Mouse (Mus musculus): ENCODE data around the gene Nrgn. TPM values are rescaled to one million over a fixed set of nuclear protein-coding genes. Genes with fewer than 3 reads are reported as not detected.
A peak's percentile ranks its signal among the peaks of the same experiment; 100 is the strongest.

The Nrgn gene
- polyA plus RNA-seq, 2 experiments = 5.4 to 7.1 TPM

GRCm38 (mm10) chr9:37567892-37568604 lies 15.3 kb upstream of the Nrgn start:
- DNase-seq (ENCODE audit: low read depth in 3 of 3, low spot score in 3 of 3) = no peak
- H3K27ac ChIP-seq = no peak overlapping the region
- H3K4me1 ChIP-seq (replicated peaks; ENCODE audit: control insufficient read depth in 2 of 2, insufficient read depth in 2 of 2, low read length in 1 of 2) = peaks cover 45 to 67% of the 10 kb centered on the region in 2 experiments

GRCm38 (mm10) chr9:37567454-37567853 lies 14.8 kb upstream of the Nrgn start:
- H3K9me3 ChIP-seq (ENCODE audit: control insufficient read depth, low read length) = no peaks in the 10 kb centered on the region
- TF ChIP-seq EP300 (IDR thresholded peaks at IDR 0.05; ENCODE audit: low read depth) = no peak
- no peak for TF ChIP-seq CTCF (IDR thresholded peaks at IDR 0.05; ENCODE audit: low read depth)
- no peaks in the 10 kb centered on the region for H3K36me3 ChIP-seq (replicated peaks; ENCODE audit: control insufficient read depth, insufficient read depth, low read depth)
- H3K4me1 ChIP-seq (replicated peaks; ENCODE audit: control insufficient read depth in 2 of 2, insufficient read depth in 2 of 2, low read length in 1 of 2) = peaks cover 42 to 67% of the 10 kb centered on the region in 2 experiments
- no peak overlapping the region for H3K27ac ChIP-seq
- WGBS (ENCODE audit: insufficient replicate concordance) = 17% methylated on average over 5 of the region's 5 CpGs
- ATAC-seq (ENCODE audit: insufficient read depth) (peak; percentile 58; the same call in 1 of the 2 replicates), DNase-seq (ENCODE audit: low read depth in 3 of 3, low spot score in 3 of 3) (no peak)
- no peak overlapping the region for H3K4me3 ChIP-seq (ENCODE audit: insufficient read depth in 1 of 2, low read depth in 2 of 2, low read length in 2 of 2)
- no peaks in the 10 kb centered on the region for H3K27me3 ChIP-seq (ENCODE audit: control insufficient read depth, insufficient read depth, low read length)
- no peak overlapping the region for H3K9ac ChIP-seq (replicated peaks)
- H3K4me2 ChIP-seq (ENCODE audit: low read depth) = peak overlapping the region; percentile 44

More at GRCm38 (mm10) chr9:37567892-37568604, 15.3 kb upstream of the Nrgn start:
- Histone ChIP-seq H3K4me2 (ENCODE audit: low read depth) (peak overlapping the region; percentile 44), H3K36me3 (replicated peaks; ENCODE audit: control insufficient read depth, insufficient read depth, low read depth) (no peaks in the 10 kb centered on the region), H3K4me3 (ENCODE audit: insufficient read depth in 1 of 2, low read depth in 2 of 2, low read length in 2 of 2) (peak overlapping the region in 1 of 2 experiments; percentile 10; a peak in 1 of 4 replicates), H3K9ac (replicated peaks) (no peak overlapping the region; the same call in 1 of the 2 replicates), H3K27me3 (ENCODE audit: control insufficient read depth, insufficient read depth, low read length) (no peaks in the 10 kb centered on the region), H3K9me3 (ENCODE audit: control insufficient read depth, low read length) (no peaks in the 10 kb centered on the region)
- peak; percentile 34; the same call in 1 of the 2 replicates for ATAC-seq (ENCODE audit: insufficient read depth)
- TF ChIP-seq EP300 (IDR thresholded peaks at IDR 0.05; ENCODE audit: low read depth) (no peak), CTCF (IDR thresholded peaks at IDR 0.05; ENCODE audit: low read depth) (no peak)
- WGBS (ENCODE audit: insufficient replicate concordance) = 11% methylated on average over 15 of the region's 15 CpGs

- peak; percentile 31; the same call in 1 of the 2 replicates for ATAC-seq (ENCODE audit: insufficient read depth)
- TF ChIP-seq EP300 (IDR thresholded peaks at IDR 0.05; ENCODE audit: low read depth) (peak; percentile 72), CTCF (IDR thresholded peaks at IDR 0.05; ENCODE audit: low read depth) (no peak)
- H3K9me3 ChIP-seq (ENCODE audit: control insufficient read depth, low read length) = no peaks in the 10 kb centered on the region
- DNase-seq (ENCODE audit: low read depth in 3 of 3, low spot score in 3 of 3) = no peak
- H3K4me1 ChIP-seq (replicated peaks; ENCODE audit: control insufficient read depth in 2 of 2, insufficient read depth in 2 of 2, low read length in 1 of 2) = peaks cover 39 to 62% of the 10 kb centered on the region in 2 experiments
- no peak overlapping the region for H3K4me2 ChIP-seq (ENCODE audit: low read depth)
- no peaks in the 10 kb centered on the region for H3K36me3 ChIP-seq (replicated peaks; ENCODE audit: control insufficient read depth, insufficient read depth, low read depth)
- no peak overlapping the region for H3K4me3 ChIP-seq (ENCODE audit: insufficient read depth in 1 of 2, low read depth in 2 of 2, low read length in 2 of 2)
- no peak overlapping the region for H3K27ac ChIP-seq
- WGBS (ENCODE audit: insufficient replicate concordance) = 37% methylated on average over 2 of the region's 2 CpGs
- no peaks in the 10 kb centered on the region for H3K27me3 ChIP-seq (ENCODE audit: control insufficient read depth, insufficient read depth, low read length)
- H3K9ac ChIP-seq (replicated peaks) = no peak overlapping the region
Measured at GRCm38 (mm10) chr9:37567019-37567418, 14.3 kb upstream of the Nrgn start.

- H3K9me3 ChIP-seq (ENCODE audit: control insufficient read depth, low read length) = no peaks in the 10 kb centered on the region
- DNase-seq (ENCODE audit: low read depth in 3 of 3, low spot score in 3 of 3) (no peak), ATAC-seq (ENCODE audit: insufficient read depth) (peak; percentile 36; the same call in 1 of the 2 replicates)
- TF ChIP-seq CTCF (IDR thresholded peaks at IDR 0.05; ENCODE audit: low read depth) = no peak
- TF ChIP-seq EP300 (IDR thresholded peaks at IDR 0.05; ENCODE audit: low read depth) = peak; percentile 69
- H3K4me2 ChIP-seq (ENCODE audit: low read depth) = peak overlapping the region; percentile 20; the same call in 1 of the 2 replicates
- H3K27me3 ChIP-seq (ENCODE audit: control insufficient read depth, insufficient read depth, low read length) = no peaks in the 10 kb centered on the region
- H3K36me3 ChIP-seq (replicated peaks; ENCODE audit: control insufficient read depth, insufficient read depth, low read depth) = no peaks in the 10 kb centered on the region
- H3K4me1 ChIP-seq (replicated peaks; ENCODE audit: control insufficient read depth in 2 of 2, insufficient read depth in 2 of 2, low read length in 1 of 2) = peaks cover 27 to 42% of the 10 kb centered on the region in 2 experiments
- no peak overlapping the region for H3K4me3 ChIP-seq (ENCODE audit: insufficient read depth in 1 of 2, low read depth in 2 of 2, low read length in 2 of 2)
- H3K9ac ChIP-seq (replicated peaks) = no peak overlapping the region
- 9% methylated on average over 1 of the region's 1 CpGs for WGBS (ENCODE audit: insufficient replicate concordance)
- no peak overlapping the region for H3K27ac ChIP-seq
Measured at GRCm38 (mm10) chr9:37563805-37564204, 11.1 kb upstream of the Nrgn start.

- Histone ChIP-seq H3K27me3 (ENCODE audit: control insufficient read depth, insufficient read depth, low read length) (no peaks in the 10 kb centered on the region), H3K9me3 (ENCODE audit: control insufficient read depth, low read length) (no peaks in the 10 kb centered on the region), H3K4me1 (replicated peaks; ENCODE audit: control insufficient read depth in 2 of 2, insufficient read depth in 2 of 2, low read length in 1 of 2) (peaks cover 11 to 19% of the 10 kb centered on the region in 2 experiments), H3K27ac (no peak overlapping the region), H3K36me3 (replicated peaks; ENCODE audit: control insufficient read depth, insufficient read depth, low read depth) (no peaks in the 10 kb centered on the region), H3K4me2 (ENCODE audit: low read depth) (no peak overlapping the region), H3K4me3 (ENCODE audit: insufficient read depth in 1 of 2, low read depth in 2 of 2, low read length in 2 of 2) (no peak overlapping the region), H3K9ac (replicated peaks) (no peak overlapping the region)
- WGBS (ENCODE audit: insufficient replicate concordance) = 84% methylated on average over 2 of the region's 2 CpGs
- ATAC-seq (ENCODE audit: insufficient read depth) (no peak), DNase-seq (ENCODE audit: low read depth in 3 of 3, low spot score in 3 of 3) (no peak)
- TF ChIP-seq EP300 (IDR thresholded peaks at IDR 0.05; ENCODE audit: low read depth) (no peak), CTCF (IDR thresholded peaks at IDR 0.05; ENCODE audit: low read depth) (no peak)
Measured at GRCm38 (mm10) chr9:37560617-37561016, 7.9 kb upstream of the Nrgn start.
